Mouse (Mus musculus) ES-E14 (cell line): ENCODE measurements at regions not wholly inside any gene's neighbourhood (a gene's known extent, or its start where the extent isn't known, plus 50 kb on each side); places are given as distances from the start of the nearest gene placed in this dataset.

ENCODE experiments used
- CHD2 ChIP-seq: IDR thresholded peaks from 2 replicates; pipeline ENCODE4 v1.6.1; 2014; ENCODE audit warnings: mild to moderate bottlenecking, low read depth, low read length, inconsistent platforms
- ZNF384 ChIP-seq: IDR thresholded peaks from 2 replicates; pipeline ENCODE4 v1.6.1; 2012; ENCODE audit warnings: low read depth, low read length, inconsistent platforms

DNA sequence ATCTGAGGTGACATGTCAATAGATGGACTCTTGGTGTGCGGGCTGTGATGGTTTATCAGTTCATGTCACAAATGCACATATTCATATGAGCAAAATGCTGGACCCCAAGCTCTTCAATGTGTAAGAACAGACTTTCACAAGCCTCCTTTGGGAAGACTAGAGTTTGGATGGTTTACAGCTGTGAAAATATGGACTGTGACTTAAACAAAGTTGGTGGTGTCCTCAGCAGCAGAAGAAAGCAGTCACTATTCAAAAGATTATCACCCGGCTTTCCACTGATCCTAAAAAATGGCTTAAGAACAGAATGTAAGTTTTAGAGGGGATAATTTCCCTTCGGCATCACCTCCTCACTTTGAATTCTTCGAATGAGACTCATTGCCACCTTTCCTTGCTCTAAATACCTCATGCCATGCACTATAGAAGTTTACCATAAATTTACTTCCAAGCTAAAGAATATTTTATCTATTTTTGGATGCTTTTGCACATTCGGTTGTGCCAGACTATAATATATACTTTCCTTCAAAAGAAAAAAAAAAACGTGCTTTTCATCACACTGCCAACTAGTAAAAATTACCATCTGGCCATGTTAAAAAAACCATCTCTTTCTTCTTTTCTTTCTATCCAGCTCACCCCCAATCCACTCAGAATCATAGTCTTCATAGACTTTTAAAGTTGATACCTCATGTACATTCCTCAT is 201.2 kb downstream of the Lipi start:
- TF ChIP-seq CHD2 (no peak), ZNF384 (no peak)
